Mouse (Mus musculus) gastrocnemius, adult 8-10 months (tissue): ENCODE results near the gene Fbxl18. TPM values are rescaled to one million over a fixed set of nuclear protein-coding genes. Genes with fewer than 3 reads are reported as not detected.

Experiments
- DNase-seq, 2 experiments: peaks; one replicate each; pipeline ENCODE4 v3.0.0; 2022; ENCODE audit warnings: low spot score in 2 of 2
- total RNA-seq, 4 experiments: library from RNA; stranded (reverse); gene quantifications; 2 replicates each; pipeline ENCODE4 v1.2.4; 2022

Gene Fbxl18
- total RNA-seq, 4 experiments from 2014 or later: 4.4 to 6.8 (median 5.3) TPM

GRCm38 (mm10) chr5:142824091-142824490 lies 71.1 kb downstream of the Fbxl18 start:
- DNase-seq: no peak

- peak; percentile 91 to 94 for DNase-seq
Measured at GRCm38 (mm10) chr5:142823096-142824062, 71.8 kb downstream of the Fbxl18 start.

GRCm38 (mm10) chr5:142822286-142823095 lies 72.7 kb downstream of the Fbxl18 start:
- DNase-seq: peak in 1 of 2 experiments; percentile 50

DNA sequence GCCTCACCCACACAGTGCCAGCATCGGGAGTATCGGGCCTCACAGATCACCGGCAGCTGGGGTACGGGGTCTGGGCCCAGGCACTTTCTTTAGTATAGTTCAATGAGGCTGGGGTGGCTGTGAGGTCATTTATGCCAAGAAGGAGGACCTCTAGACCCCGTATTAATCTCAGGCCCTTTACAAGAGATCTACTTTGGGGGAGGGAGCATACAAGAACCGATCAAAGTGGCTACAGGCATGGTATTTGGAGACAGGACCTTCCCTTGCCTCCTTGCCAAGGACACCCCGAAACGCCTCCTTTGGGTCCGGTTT lies 73.3 kb downstream of the Fbxl18 start:
- no peak for DNase-seq

- DNase-seq: peak; percentile 96
Measured at GRCm38 (mm10) chr5:142821266-142821973, 73.8 kb downstream of the Fbxl18 start.

GRCm38 (mm10) chr5:142820276-142821265 lies 74.7 kb downstream of the Fbxl18 start:
- DNase-seq: peak; percentile 59 to 62

- peak in 1 of 2 experiments; percentile 50 for DNase-seq
Measured at GRCm38 (mm10) chr5:142819385-142820275, 75.6 kb downstream of the Fbxl18 start.

DNA sequence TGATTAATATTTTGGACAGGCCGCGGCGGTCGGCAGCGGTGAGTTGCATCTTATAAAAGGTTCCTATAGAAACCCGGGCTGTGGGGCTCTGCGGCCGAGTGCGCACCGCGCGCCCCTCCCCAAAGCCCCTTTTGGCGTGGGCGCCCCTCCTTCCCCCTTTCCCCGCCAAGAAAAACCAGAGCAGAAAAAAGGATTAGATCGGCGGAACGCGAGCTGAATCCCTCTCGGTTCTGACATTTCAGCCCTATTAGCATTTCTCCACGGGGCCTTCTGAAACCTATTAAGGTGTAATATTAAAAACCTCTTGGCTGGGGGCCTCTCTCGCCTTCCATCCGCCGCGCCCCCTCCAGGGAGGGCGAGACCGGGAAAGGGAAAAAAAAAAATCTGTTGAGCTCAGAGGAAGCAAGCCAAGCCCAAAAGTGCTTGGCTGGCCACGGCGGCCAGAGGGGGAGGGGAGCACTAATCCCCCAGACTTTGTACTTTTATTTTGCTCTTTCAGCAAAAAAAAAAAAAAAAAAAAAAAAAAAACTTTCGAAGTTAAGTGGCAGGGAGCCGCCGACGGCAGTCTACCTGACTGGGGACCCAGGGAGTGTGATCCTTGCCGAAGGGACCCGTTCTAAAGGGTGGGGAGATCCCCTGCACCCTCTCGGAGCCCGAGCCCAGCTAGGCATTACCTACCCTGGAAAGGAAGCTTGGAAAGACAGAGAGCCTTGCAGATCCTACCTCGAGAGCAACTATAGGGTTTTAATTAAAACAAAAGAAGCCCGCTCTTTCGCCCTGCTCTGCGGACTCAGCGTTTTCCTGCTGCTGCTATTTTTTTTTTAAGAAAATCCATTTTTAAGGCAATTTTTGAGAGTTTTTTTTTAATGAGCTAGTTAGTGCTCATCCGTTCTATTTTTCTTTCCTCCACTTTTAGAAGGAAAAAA lies 76.5 kb downstream of the Fbxl18 start:
- DNase-seq: peak; percentile 61 to 67

DNA sequence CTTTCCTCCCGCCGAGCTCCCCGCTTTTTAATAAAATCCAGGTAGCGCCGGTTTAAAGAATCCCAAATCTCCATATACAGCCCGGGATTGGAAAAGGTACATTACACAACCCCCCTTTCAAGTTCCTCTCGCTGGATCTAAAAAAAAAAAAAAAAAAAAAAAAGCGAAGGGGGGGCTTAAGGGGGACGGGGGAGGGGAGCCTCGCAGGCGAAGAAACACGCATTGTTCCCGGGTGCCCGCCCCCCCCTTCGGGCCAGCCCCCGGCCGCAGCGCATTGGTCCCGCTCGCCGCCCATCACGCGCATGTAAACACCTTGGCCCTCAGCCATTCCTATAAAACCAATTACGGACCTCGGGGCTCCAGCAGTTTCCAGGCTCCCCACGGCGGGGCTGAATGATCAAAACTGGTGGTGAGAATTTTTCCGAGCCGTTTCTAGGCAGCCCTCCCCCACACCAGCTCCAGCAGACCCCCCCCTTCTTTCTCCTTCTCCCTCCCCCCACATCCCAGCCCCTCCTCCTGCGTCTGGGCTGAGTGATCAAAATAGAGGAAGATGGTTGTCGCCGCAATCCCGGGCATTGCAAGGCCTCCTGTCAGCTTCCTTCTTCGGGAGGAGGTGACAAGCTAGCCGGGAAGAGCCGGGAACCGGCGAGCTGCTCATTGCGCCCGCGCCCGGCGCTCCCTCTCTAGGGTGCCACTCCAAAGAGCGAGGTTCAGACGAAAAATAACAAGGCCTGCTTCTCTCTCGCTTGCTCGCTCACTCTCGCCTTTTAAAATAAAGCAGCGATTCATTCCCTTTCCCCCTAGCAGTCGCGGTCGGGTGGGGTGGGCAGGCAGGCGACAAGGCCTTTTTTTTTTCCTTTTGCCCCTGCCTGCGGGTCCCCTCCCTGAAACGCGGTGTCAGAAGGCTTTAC lies 77.4 kb downstream of the Fbxl18 start, which contains the start of gene Tnrc18:
Tnrc18 (minus strand) TSS at position 139 of the 911 bp plus-strand sequence.
- DNase-seq: peak; percentile 99

Other genes starting within 250 kb of the Fbxl18 start
- gene Slc29a4, start 202.9 kb downstream of the Fbxl18 start, total RNA-seq: under 1 TPM in 1 of 4 experiments, not detected in 3; 0.29 TPM
- gene Tnrc18, start 77.8 kb downstream of the Fbxl18 start, total RNA-seq: 10 to 100 TPM; 26.0 to 42.3 (median 30.7) TPM
- 100 to 1,000 TPM; 301 to 406 (median 351) TPM for gene Actb, start 11.3 kb upstream of the Fbxl18 start, total RNA-seq
- gene Fscn1, start 64.9 kb upstream of the Fbxl18 start, total RNA-seq: 1 to 10 TPM; 3.0 to 7.9 (median 5.0) TPM
- 10 to 100 TPM; 16.3 to 18.1 (median 17.9) TPM for gene Rnf216, start 217.6 kb upstream of the Fbxl18 start, total RNA-seq